19 mouse cellular contexts compared by ENCODE assay signal in the genomic region with DNA sequence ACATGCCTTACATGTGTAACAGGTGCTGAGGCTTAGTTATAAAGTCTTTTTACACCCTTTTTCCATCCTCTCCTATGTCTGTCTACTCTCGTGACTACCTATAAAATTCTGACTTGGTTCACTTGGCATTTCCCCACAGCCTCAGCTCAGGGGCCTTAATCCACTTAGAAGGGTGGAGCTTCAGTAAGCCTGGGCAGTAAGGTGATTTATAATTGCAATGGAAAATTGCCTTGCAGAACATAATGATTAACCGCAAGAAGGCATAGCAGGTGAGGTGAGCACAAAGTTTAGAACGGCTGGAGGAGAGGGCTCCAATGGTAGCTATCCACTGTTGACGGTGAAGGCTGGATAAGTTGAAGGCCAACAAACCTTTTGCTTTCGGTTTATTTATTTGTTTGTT.
DNase-seq lines count a peak whose midpoint lies in the region; ATAC-seq and TF ChIP-seq lines count a peak whose summit lies in the region.
"Had no signal": no experiment of that assay in that cellular context is flagged by ENCODE, and none has a peak within 500 bp of the region (broad histone marks: within the 10 kb centered on the region; RNA-seq: fewer than 3 reads in every experiment).

No protein-coding gene starts in this region.

- no peak overlapping the region for H3K4me2 ChIP-seq in intestine, embryonic 15.5 days (replicated peaks)
- no peak overlapping the region for H3K4me2 ChIP-seq in kidney, embryonic 16.5 days (replicated peaks; ENCODE audit: low read depth, low read length)
- H3K4me2 ChIP-seq: heart, embryonic 11.5 days; midbrain, embryonic 12.5 days; neural tube, embryonic 12.5 days had no signal

- H3K4me1 ChIP-seq in intestine, embryonic 15.5 days (replicated peaks): 0 out of 2 replicates have a peak, but pooled peaks cover 2% of the 10 kb centered on the region
- H3K4me1 ChIP-seq in kidney, embryonic 16.5 days (ENCODE audit: insufficient read depth, low read length): peaks cover 14% of the 10 kb centered on the region
- no peaks in the 10 kb centered on the region for H3K4me1 ChIP-seq in cerebellum, adult 2 months (ENCODE audit: control insufficient read depth, insufficient read depth, low read length)
- H3K4me1 ChIP-seq: neural tube, embryonic 12.5 days had no signal

- H3K27me3 ChIP-seq in intestine, embryonic 15.5 days (replicated peaks): no peaks in the 10 kb centered on the region
- no peaks in the 10 kb centered on the region for H3K27me3 ChIP-seq in kidney, embryonic 16.5 days (ENCODE audit: insufficient read depth, low read length)
- H3K27me3 ChIP-seq in cerebellum, adult 2 months (ENCODE audit: control insufficient read depth, insufficient read depth, low read length): no peaks in the 10 kb centered on the region
- H3K27me3 ChIP-seq: midbrain, embryonic 12.5 days; neural tube, embryonic 12.5 days had no signal

- DNase-seq in kidney, adult 11 months: peak; percentile 83
- DNase-seq in large intestine, adult 2 months (ENCODE audit: low read depth, low spot score): peak; percentile 48
- DNase-seq in cerebellum, adult 18-20 months: no peak
- DNase-seq in cerebellum, adult 2 months: no peak
- DNase-seq: cerebellum, adult 9-11 months; embryo, embryonic 11 days; heart, postnatal 10 days; left cerebral cortex, postnatal 4 days; thymus, postnatal 14 days had no signal

- peak; percentile 79 for ATAC-seq in intestine, embryonic 15.5 days
- peak; percentile 80 for ATAC-seq in kidney, embryonic 16.5 days (ENCODE audit: low FRiP score, low TSS enrichment)
- ATAC-seq in megakaryocyte progenitor cell, adult 5-6 weeks (replicated peaks; ENCODE audit: poor library complexity): no peak
- ATAC-seq: forebrain, embryonic 16.5 days; lung, postnatal 0 days had no signal

- H3K27ac ChIP-seq in intestine, embryonic 15.5 days: no peak overlapping the region
- H3K27ac ChIP-seq in kidney, embryonic 16.5 days (ENCODE audit: low read length): peak overlapping the region; percentile 66
- H3K27ac ChIP-seq in cerebellum, adult 2 months (ENCODE audit: insufficient read depth, low read length): no peak overlapping the region
- H3K27ac ChIP-seq: left cerebral cortex, adult 2 months; liver, embryonic 14.5 days; midbrain, embryonic 12.5 days; neural tube, embryonic 12.5 days had no signal

- H3K9me3 ChIP-seq in intestine, embryonic 15.5 days: no peaks in the 10 kb centered on the region
- peaks cover 2% of the 10 kb centered on the region; the same call in 1 of the 2 replicates for H3K9me3 ChIP-seq in kidney, embryonic 16.5 days (ENCODE audit: low read length)
- H3K9me3 ChIP-seq: neural tube, embryonic 12.5 days had no signal

- TF ChIP-seq POLR2A in cerebellum, adult 2 months (IDR thresholded peaks at IDR 0.05; ENCODE audit: borderline replicate concordance, insufficient read depth, low read length): no peak

- H3K9ac ChIP-seq in intestine, embryonic 15.5 days: no peak overlapping the region
- no peak overlapping the region for H3K9ac ChIP-seq in kidney, embryonic 16.5 days (replicated peaks; ENCODE audit: low read length)
- H3K9ac ChIP-seq: liver, embryonic 14.5 days; midbrain, embryonic 12.5 days; neural tube, embryonic 12.5 days had no signal

- no peaks in the 10 kb centered on the region for H3K36me3 ChIP-seq in intestine, embryonic 15.5 days
- H3K36me3 ChIP-seq in kidney, embryonic 16.5 days (ENCODE audit: insufficient read depth, low read length): no peaks in the 10 kb centered on the region
- H3K36me3 ChIP-seq: midbrain, embryonic 12.5 days; neural tube, embryonic 12.5 days had no signal

- TF ChIP-seq CTCF in cerebellum, adult 2 months (IDR thresholded peaks at IDR 0.05; ENCODE audit: borderline replicate concordance, insufficient read depth, low read depth, low read length): no peak

- H3K4me3 ChIP-seq in intestine, embryonic 15.5 days (replicated peaks): no peak overlapping the region
- no peak overlapping the region for H3K4me3 ChIP-seq in kidney, embryonic 16.5 days (ENCODE audit: low read length)
- H3K4me3 ChIP-seq in cerebellum, adult 2 months (replicated peaks; ENCODE audit: insufficient read depth, low read depth, low read length): no peak overlapping the region
- H3K4me3 ChIP-seq: left cerebral cortex, adult 2 months; midbrain, embryonic 12.5 days; neural tube, embryonic 12.5 days had no signal

- 65% methylated on average over 5 of the region's 5 CpGs for WGBS in intestine, embryonic 15.5 days
- WGBS in kidney, embryonic 16.5 days: 66% methylated on average over 5 of the region's 5 CpGs
- WGBS in large intestine, adult 2 months: 34% methylated on average over 5 of the region's 5 CpGs
- WGBS in cerebellum, adult 2 months: 97% methylated on average over 5 of the region's 5 CpGs

Comparison
In these comparisons a context has a peak if more than half of its experiments do, and no peak if none do; other contexts are left out.
1. DNase-seq: peak in kidney, adult 11 months (single experiment) and large intestine, adult 2 months (single experiment); none in cerebellum, adult 18-20 months (0 of 2) and cerebellum, adult 2 months (0 of 2).